Mouse (Mus musculus) liver, adult (tissue): ENCODE data around the gene Cdc42bpb.
A peak's percentile ranks its signal among the peaks of the same experiment; 100 is the strongest.

Source experiments
- GATA4 ChIP-seq: IDR thresholded peaks from 2 replicates; pipeline ENCODE4 v1.6.1; 2014; ENCODE audit warnings: mild to moderate bottlenecking, low read length; ENCODE audit not compliant: insufficient replicate concordance

The Cdc42bpb gene

DNA sequence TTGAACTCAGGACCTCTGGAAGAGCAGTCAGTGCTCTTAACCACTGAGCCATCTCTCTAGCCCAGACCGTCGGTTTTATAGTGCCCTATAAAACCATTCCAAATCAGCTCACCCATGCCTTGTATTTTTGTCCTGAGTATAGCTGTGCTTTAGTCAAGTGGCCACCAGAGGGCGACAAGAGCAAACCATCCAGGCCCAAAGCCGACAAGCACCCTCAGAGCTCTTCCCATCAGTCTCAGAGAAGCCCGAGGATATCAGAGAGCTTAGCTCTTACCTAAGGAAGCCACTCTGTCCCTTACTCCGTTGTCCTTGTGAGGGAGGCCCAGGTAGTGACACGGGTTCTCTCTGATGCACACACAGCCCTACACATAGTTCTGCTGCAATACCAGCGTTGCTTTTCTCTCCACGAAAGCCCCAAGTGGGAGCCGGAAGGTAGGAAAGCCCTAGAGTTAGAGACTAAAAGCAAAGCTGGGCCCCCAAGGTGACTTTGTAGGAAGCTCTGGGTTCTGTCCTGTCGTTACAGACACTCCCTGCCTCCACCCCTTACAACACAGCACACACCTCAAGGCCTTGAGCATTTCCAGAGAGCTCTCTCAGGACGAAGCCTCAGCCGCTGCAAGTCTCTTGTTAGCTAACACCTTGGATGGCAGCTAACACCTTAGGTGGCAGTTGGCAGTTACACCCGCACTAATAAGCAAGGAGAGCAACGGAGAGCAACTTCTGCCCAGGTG, 24.1 kb upstream of the Cdc42bpb start:
- TF ChIP-seq GATA4 = no peak

DNA sequence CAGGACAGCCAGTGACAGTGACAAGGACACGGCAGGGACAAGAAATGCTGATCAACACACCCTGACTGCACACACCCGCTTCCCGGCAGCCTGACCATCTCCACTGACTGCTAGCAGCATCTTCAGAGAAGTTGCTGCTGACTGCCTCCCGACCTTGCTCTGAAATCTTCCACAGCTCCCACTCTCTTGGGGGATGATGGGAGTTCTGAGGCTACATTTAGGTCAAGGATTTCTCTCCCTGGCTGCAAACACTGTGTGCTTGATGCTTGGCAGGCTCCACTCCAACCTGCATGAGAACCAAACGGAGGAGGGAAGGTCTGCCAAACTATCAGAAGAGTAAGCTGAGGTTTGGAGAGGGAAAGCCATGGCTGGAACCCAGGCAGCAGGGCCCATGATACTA, 19.5 kb upstream of the Cdc42bpb start:
- TF ChIP-seq GATA4 = no peak

DNA sequence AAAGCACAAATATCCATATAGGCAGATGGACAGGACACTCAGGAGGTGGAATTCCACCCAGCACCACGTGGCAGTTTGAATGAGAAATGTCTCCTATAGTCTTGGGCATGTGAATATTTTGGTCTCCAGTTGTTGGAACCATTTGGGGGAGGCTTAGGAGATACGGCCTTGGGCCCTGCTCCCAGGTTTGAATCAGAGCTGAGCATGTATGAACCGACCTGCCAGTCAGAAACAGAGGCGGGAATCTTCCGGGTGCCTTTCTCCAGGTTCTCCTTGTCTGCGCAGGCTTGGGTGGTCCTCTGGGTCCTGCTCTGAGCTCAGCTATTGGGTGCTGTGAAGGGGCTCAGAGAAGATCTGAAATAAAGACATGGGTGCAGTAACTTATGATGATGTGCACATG, 16.5 kb upstream of the Cdc42bpb start:
- no peak for TF ChIP-seq GATA4

DNA sequence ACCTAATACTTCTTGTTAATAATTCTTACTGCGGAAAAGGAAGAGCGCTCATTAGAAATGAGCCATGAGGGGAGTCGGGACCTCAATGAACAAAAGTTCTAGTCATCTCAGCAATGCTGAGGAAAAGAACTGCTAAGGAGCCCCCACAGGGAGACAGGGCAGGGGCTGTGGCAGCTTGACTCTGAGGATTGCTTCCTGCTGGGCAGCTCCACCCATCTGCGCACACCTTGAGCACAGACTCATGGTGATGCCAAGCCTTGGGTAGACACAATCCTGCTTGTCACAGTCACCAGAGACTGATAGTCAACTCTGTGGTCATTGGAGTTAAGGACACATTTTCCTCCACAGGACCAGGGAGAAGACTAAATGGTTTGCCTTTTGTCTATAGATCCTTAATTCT, 9.6 kb upstream of the Cdc42bpb start:
- TF ChIP-seq GATA4 = no peak

DNA sequence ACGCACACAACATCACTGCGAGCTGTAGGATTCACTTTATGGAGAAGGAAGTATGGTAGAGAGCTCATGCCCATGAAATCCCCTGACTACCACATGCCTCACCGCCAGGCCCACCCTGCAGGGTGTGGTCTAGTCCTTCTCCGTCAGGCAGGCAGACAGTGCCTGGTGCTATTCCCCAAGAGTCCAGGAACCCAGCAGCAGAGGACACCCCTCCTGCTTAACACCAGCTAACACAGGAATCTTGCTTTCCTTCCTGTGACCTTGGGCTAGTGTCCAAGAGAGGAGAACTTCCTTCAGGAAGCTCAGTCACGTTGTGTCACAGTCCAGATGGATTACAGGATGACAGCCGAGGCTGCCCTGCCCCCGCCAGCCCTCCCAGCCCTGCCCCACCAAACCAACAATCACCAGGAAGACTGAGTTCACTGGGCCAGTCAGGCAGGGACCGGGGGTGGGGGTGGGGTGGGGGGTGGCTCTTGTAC, 9.2 kb upstream of the Cdc42bpb start:
- peak; percentile 86; the same call in 1 of the 2 replicates for TF ChIP-seq GATA4

DNA sequence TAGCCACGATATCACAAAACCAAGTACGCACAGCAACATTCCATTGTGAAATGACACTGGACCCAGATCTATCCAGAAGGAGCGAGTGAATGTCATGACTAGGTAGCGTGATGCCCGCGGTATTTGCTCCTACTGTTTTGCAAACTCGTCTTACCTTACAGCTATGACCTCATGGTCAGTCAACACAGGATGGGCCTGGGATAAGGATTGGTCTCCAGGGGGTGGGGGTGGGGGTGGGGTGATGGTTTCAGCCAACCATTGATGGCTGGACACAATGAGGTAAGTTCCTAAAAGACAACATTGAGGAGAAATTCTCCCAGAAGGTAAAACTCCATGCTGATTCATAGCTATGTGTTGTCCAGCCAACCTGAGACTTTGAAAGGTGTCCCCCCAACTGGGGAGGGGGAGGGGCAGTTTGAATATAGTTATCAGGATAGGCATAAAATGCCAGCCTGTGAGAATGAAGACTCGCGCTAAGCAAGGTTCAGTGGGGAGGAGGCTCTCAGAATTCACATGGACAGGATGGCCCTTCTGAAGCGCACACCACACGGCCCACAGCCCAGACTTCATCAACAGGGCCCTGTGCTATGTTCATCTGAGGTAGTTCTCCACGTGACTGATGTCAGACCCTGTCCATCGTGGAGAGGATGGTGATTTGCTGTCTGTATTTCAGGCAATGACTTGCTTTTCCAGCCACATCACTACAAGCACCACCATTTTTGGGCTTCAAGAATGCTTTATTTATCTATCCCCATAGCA, 8.5 kb upstream of the Cdc42bpb start:
- no peak for TF ChIP-seq GATA4

DNA sequence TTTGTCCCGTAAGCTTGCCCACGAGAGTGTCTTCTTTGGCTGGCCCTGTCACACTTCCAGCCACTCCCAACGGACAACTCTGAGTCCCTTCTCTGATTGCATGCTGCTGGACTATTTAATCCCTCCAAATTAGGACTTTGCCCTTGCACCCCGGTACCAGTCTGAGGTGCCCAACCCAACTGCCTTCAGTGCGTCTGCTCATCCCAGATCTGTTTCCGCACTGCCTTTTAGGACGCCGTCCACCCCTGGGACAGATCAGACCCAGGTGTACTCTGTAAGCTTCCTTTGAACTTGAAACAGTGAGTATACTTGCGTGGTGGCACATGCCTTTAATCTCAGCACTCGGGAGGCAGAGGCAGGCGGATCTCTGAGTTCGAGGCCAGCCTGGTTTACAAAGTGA, 1.3 kb upstream of the Cdc42bpb start:
- no peak for TF ChIP-seq GATA4

DNA sequence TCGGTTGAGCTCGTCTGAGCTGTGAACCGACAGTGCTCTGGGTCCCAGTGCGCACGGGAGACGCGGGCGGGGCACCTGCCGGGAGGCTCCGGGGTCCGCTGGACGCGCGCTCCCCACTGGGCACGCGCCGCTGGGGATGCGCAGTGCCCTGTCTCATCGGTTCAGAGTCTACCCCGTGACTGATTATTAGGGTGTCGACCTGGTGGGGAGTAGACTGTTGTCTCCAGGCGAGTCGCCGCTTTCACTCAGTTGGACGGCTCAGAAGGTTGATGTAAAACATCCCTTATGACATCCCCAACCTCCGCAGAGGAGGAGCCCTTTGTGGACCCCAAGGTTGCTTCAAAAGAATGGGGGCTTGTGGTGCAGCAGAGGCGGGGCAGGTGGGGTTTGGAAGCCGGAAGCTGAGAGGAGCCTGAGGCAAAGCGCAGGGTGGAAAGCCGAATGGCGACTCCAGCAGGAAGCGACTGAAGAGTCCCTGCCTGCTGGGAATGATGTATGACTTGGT, 520 bp upstream of the Cdc42bpb start:
- TF ChIP-seq GATA4 = no peak

DNA sequence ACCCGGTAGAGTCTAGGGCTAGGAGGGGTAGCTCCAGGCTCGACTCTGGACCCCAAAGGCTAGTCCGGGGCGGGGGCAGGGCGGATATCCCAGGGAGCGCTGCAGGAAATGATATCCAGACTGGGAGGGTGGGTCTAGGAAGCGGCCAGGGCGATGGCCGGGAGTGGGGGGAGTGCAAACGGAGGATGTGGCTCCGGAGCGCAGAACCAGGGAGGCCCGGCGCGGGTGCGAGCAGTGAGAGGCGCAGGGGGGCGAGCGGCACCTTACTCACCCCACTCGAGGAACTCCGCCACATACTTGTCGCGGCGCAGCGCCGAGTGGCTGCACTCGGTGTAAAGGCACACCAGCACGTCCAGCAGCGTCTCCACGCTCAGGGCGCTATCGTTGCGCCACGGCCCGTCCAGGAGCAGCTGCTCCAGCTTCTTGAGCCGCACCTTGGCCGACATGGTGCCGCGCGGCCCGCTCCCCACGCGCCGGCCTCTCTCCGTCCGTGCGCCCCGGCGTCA, 639 bp downstream of the Cdc42bpb start:
- TF ChIP-seq GATA4 = peak; percentile 24; the same call in 1 of the 2 replicates

DNA sequence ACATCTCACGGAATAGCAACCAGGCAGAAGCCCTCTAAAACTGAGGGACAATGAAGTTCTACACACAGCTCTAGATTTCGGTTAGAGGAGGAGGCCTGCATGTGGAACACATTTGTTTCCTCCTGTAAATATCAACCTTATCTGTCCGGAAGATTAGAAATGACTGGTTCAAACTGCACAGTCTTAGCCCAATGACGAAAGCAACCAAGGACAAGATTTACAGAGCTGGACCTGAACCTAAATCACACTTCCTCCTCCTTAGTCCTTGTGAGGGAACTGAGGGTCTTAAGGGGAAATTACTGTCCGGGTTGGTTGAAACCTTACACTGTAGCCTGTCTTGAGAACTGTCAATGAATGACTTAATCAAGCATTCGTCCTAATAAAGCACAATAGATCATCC, 1.5 kb downstream of the Cdc42bpb start:
- peak; percentile 72 for TF ChIP-seq GATA4

DNA sequence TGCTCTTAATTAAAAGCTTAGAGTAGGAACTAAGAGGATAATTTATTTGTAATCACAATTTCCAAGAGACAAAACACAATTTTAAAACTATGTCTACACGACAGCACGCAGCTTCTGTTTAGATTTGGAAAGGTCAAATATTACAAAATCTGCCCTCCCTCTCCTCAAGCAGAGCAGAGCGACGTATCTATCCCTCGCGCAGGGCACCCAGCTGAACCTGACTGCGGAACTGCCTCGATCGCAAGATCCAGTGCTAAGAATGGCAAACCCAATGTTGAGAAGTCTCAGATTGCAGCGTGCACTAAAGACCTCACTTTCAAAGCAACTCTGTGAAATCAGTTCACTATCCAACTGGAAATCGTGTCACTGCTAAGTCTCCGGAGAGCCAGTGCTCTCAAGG, 2.0 kb downstream of the Cdc42bpb start:
- TF ChIP-seq GATA4 = no peak

DNA sequence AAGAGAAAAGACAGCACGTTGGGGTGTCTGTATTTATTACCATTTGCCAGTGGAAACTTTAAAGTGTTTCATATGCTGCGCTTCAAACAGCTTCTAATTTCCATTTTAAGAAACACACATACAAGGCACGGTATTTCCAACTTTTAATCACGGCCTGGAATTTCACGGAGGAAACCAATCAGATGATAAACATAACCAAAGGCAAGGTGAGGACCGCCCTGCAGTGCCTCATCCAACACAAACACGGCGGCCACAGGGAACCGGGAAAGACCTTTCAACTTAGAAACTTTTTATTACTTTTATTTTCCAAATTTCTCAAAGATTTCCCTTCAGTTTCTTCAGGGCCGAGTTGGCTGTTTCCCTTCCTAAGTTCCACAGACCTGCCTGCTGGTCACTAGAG, 2.8 kb downstream of the Cdc42bpb start:
- TF ChIP-seq GATA4 = no peak

DNA sequence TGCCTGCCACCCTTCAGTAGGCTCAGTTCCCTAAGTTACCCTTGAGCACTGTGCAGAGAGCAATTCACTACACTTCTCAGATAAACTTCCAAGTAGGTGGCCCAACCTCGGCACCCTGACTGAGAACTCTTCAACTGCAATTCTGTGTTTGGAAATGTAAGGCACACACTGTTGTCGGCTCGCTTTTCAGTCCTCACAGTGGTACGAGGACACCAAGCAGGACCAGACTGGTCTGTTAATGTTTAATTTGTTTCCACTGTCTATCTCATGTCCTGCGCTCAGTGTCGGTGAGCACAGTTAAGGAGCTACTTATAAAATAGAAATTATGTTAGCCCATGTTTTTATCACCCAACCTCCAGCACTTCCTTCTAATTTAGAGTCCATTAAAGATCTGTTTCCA, 4.1 kb downstream of the Cdc42bpb start:
- no peak for TF ChIP-seq GATA4

DNA sequence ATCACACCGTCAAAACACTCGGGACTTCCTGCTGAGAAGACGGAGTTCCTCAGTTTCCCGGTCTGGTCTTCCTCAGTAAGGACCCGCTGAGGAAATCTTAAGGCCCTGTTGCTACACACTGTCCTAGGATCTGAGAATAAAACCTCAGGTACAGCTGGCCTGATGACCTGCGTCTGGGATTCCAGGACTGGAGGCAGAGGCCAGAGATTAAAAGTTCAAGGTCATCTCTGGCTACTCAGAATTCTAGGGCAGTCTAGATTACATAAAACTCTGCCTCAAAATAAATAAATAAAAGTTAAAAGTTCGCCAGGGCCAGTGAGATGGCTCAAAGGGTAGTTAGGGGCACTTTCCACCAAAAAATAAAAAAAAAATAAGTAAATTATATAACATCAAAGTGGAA, 5.6 kb downstream of the Cdc42bpb start:
- TF ChIP-seq GATA4 = no peak

DNA sequence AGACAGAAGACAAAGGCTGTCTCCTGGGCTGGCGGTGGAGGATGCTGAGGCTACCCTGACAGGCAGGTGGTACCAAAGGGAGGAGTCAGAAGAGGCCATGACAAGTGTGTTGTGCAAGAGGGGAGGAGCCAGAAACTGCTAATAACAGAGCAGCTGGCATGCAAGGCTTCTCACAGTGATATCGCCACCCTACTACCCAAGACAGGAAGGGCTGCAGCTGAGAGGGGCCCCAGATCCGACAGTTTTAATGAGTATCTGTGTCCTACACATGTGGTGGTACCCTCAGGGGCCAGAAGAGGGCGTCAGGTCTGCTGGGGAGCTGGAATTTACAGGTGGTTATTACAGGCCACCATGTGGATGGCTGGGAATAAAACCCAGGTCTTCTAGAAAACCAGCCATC, 7.3 kb downstream of the Cdc42bpb start:
- no peak for TF ChIP-seq GATA4

DNA sequence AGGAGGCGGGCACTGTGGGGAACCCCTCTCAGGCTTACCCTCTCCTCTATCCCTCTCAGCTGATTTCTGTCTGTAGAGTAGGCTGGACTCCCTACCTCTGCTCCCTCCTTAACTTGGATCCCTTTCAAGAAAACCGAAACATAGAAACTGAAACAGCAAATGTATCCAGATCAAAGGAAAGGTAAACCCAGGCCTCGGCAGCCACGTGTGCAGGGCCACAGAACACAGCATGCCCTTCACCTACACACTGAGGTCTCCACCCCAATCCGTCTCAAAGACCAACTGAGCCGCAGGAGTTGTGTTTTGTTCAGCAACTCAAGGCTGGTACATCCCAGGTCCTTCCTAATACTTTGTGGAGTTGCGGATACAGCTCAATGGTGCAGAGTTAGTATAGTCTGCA, 10.5 kb downstream of the Cdc42bpb start:
- no peak for TF ChIP-seq GATA4
